In the genomic region with DNA sequence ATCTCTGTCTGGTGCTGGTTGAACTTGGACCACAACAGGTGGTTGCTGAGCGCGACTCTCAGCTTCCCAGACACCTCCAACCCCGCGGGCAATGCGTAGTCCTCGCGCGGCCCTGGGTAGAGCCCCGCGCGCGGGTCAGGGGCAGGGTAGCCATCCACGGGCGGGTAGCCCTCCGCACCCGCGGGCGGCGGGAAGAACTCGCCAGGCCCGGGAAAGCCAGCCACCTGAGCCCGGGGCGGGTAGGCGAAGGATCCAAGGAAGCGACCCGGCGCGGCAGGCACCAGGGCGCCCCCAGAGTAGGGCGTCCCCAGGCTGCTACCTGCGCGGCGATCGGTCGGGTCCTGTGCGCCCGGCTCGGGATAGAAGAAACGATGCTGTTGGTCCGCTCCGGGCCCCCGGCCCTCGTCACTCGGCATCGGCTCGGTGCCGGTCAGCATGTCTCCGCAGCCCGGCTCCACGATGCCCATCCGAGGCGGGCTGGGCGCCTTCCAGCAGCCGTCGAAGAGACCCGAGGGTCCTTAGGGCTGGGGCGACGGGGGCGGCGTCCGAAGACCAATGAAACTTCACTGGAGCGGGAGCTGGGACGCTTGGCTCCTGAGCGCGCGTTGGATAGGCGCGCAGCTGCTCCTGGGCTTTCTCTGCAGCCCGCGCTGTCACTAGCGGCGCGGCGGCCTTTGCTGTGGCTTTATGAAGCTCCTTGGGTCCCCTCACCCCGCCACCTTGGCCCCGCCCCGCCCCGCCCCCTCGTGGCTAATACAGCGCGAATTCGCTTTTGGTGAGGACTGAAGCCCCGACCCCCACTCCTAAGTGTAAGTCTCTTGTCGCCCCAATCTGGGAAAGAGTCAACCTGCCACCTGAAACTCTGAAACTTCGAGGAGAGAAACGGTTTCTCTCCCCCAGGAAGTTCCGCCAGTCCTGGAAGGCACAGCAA, we compare ENCODE assay signal across 8 mouse cellular contexts. TPM values are rescaled to one million over a fixed set of nuclear protein-coding genes. Genes with fewer than 3 reads are reported as not detected.
A peak's percentile ranks its signal among the peaks of the same experiment; 100 is the strongest.
DNase-seq lines count a peak whose midpoint lies in the region; ATAC-seq lines count a peak whose summit lies in the region.

Gene Tbx21, minus strand, starts transcription at position 661 of the 931 bp plus-strand sequence.

- peak within 1 kb of the TSS; percentile 75 for H3K4me2 ChIP-seq in kidney, embryonic 15.5 days
- H3K4me2 ChIP-seq in intestine, embryonic 16.5 days (ENCODE audit: low read depth, low read length), result peak within 1 kb of the TSS; percentile 69
- H3K4me2 ChIP-seq in neural tube, embryonic 13.5 days, result peak within 1 kb of the TSS; percentile 61

- no peak within 1 kb of the TSS for H3K27ac ChIP-seq in kidney, embryonic 15.5 days
- H3K27ac ChIP-seq in intestine, embryonic 16.5 days (ENCODE audit: low read length), result no peak within 1 kb of the TSS
- no peak within 1 kb of the TSS for H3K27ac ChIP-seq in neural tube, embryonic 13.5 days (replicated peaks)

- H3K36me3 ChIP-seq in kidney, embryonic 15.5 days, result no peaks in the 10 kb centered on the region
- no peaks in the 10 kb centered on the region for H3K36me3 ChIP-seq in intestine, embryonic 16.5 days (ENCODE audit: control insufficient read depth, insufficient read depth, low read length)
- H3K36me3 ChIP-seq in neural tube, embryonic 13.5 days, result no peaks in the 10 kb centered on the region

- under 1% methylated on average over 86 of the region's 87 CpGs for WGBS in kidney, embryonic 15.5 days
- under 1% methylated on average over 87 of the region's 87 CpGs for WGBS in intestine, embryonic 16.5 days
- WGBS in neural tube, embryonic 13.5 days, result under 1% methylated on average over 86 of the region's 87 CpGs

- peak within 1 kb of the TSS; percentile 45 for H3K4me3 ChIP-seq in kidney, embryonic 15.5 days (replicated peaks)
- H3K4me3 ChIP-seq in intestine, embryonic 16.5 days (ENCODE audit: low read length), result peak within 1 kb of the TSS; percentile 46
- H3K4me3 ChIP-seq in neural tube, embryonic 13.5 days, result peak within 1 kb of the TSS; percentile 36

- H3K9me3 ChIP-seq in kidney, embryonic 15.5 days (replicated peaks), result no peaks in the 10 kb centered on the region
- no peaks in the 10 kb centered on the region for H3K9me3 ChIP-seq in intestine, embryonic 16.5 days (ENCODE audit: control insufficient read depth, low read length)
- no peaks in the 10 kb centered on the region for H3K9me3 ChIP-seq in neural tube, embryonic 13.5 days

- no peak for DNase-seq in kidney, adult 8-10 months
- no peak for DNase-seq in ovary, adult 18-20 months (ENCODE audit: low spot score)
- DNase-seq in left cerebral cortex, adult 9 months (ENCODE audit: low spot score in 2 of 2), result no peak
- DNase-seq in ovary, postnatal 10 days (ENCODE audit: low spot score), result no peak

- H3K9ac ChIP-seq in kidney, embryonic 15.5 days, result peak within 1 kb of the TSS; percentile 1; the same call in 1 of the 2 replicates
- H3K9ac ChIP-seq in intestine, embryonic 16.5 days (ENCODE audit: low read depth, low read length), result peak within 1 kb of the TSS; percentile 29; the same call in 1 of the 2 replicates
- no peak within 1 kb of the TSS for H3K9ac ChIP-seq in neural tube, embryonic 13.5 days

- peaks cover 28% of the 10 kb centered on the region for H3K4me1 ChIP-seq in kidney, embryonic 15.5 days
- peaks cover 13% of the 10 kb centered on the region for H3K4me1 ChIP-seq in intestine, embryonic 16.5 days (ENCODE audit: control insufficient read depth, insufficient read depth, low read length)
- peaks cover 19% of the 10 kb centered on the region for H3K4me1 ChIP-seq in neural tube, embryonic 13.5 days (replicated peaks)

- ATAC-seq in kidney, embryonic 15.5 days (replicated peaks; ENCODE audit: low FRiP score), result no peak; the same call in 1 of the 2 replicates
- ATAC-seq in common myeloid progenitor, adult 5-6 weeks (replicated peaks; ENCODE audit: low read depth, poor library complexity, severe bottlenecking), result 0 out of 2 replicates have a peak, but pooled peaks have one; percentile 15
- ATAC-seq in intestine, embryonic 16.5 days, result 0 out of 2 replicates have a peak, but pooled peaks have one; percentile 13
- no peak for ATAC-seq in neural tube, embryonic 13.5 days (ENCODE audit: low read depth)

- peaks cover 73% of the 10 kb centered on the region for H3K27me3 ChIP-seq in kidney, embryonic 15.5 days
- peaks cover 56% of the 10 kb centered on the region for H3K27me3 ChIP-seq in intestine, embryonic 16.5 days (replicated peaks; ENCODE audit: control insufficient read depth, insufficient read depth, low read length)
- peaks cover 77% of the 10 kb centered on the region for H3K27me3 ChIP-seq in neural tube, embryonic 13.5 days

RNA-seq across cellular contexts. Expression of gene Tbx21, which starts in this region (rescaled TPM):
- polyA plus RNA-seq in kidney, embryonic 15.5 days (2015; fragmentation: Nextera tagmentation; extraction: Ambion mirVana), result 0.14 and 0.27 TPM in 2 replicates
- 0.59 TPM in 1 of 2 replicates, not detected in the other for total RNA-seq in common myeloid progenitor, adult 5-6 weeks (2017)
- polyA plus RNA-seq in intestine, embryonic 16.5 days (2015; fragmentation: Nextera tagmentation; extraction: Ambion mirVana), result 0.17 and 0.27 TPM in 2 replicates
- 0.07 and 0.15 TPM in 2 replicates for polyA plus RNA-seq in neural tube, embryonic 13.5 days (2015; fragmentation: Nextera tagmentation; extraction: Ambion mirVana)

Comparison
In these comparisons a context has a peak if more than half of its experiments do, and no peak if none do; other contexts are left out.
1. Peak in ATAC-seq in common myeloid progenitor, adult 5-6 weeks; RNA of the gene not detected or under 1 TPM.
2. Peak in ATAC-seq, H3K4me3 ChIP-seq, H3K9ac ChIP-seq and H3K4me2 ChIP-seq in intestine, embryonic 16.5 days; RNA of the gene not detected or under 1 TPM.